Mouse (Mus musculus) embryonic fibroblast, embryonic 13.5 days (primary cell): ENCODE measurements around the gene Fndc4.

Source experiments
- CTCF ChIP-seq: IDR thresholded peaks from 2 replicates; pipeline ENCODE4 v1.5.1; 2011; ENCODE audit warnings: mild to moderate bottlenecking, control low read depth, low read length, moderate library complexity, borderline replicate concordance; ENCODE audit not compliant: insufficient read depth
- POLR2A ChIP-seq: IDR thresholded peaks from 2 replicates; pipeline ENCODE4 v1.6.1; 2011; ENCODE audit warnings: low read depth, mild to moderate bottlenecking, control low read depth, low read length, moderate library complexity

- no peak for TF ChIP-seq POLR2A
- peak; percentile 39; the same call in 1 of the 2 replicates for TF ChIP-seq CTCF
Measured at GRCm38 (mm10) chr5:31328255-31328654, 32.4 kb upstream of the Fndc4 start.
